Mouse (Mus musculus) neural tube, embryonic 11.5 days (tissue): ENCODE measurements around the gene Acp7. TPM values are rescaled to one million over a fixed set of nuclear protein-coding genes. Genes with fewer than 3 reads are reported as not detected.
A peak's percentile ranks its signal among the peaks of the same experiment; 100 is the strongest.
"Not testable (repeated sequence)": the region's sequence is repeated elsewhere in the genome, so short reads cannot be mapped to it uniquely, and the experiment has no call there.

Source experiments
- ATAC-seq: fragments of 200-750 bp; cut with Nextera tagmentation; 2 replicates; pipeline ENCODE4 v1.8.0; 2017; ENCODE audit warnings: moderate number of reproducible peaks, mild to moderate bottlenecking, moderate TSS enrichment, moderate library complexity; ENCODE audit not compliant: insufficient read depth, low FRiP score, low TSS enrichment
- DNase-seq: peaks from one replicate; pipeline ENCODE4 v3.0.0-alpha.2; 2015; ENCODE audit warnings: low spot score
- H3K27ac ChIP-seq: fragments of 300-500 bp; sonication (generic); 2 replicates; pipeline ENCODE4 v1.5.1; 2014; ENCODE audit warnings: low read depth, mild to moderate bottlenecking, low read length
- H3K27me3 ChIP-seq: fragments of 300-500 bp; sonication (generic); 2 replicates; pipeline ENCODE4 v1.6.1; 2014; ENCODE audit warnings: mild to moderate bottlenecking, low read length, mixed read lengths; ENCODE audit not compliant: control insufficient read depth, insufficient read depth
- H3K36me3 ChIP-seq: fragments of 300-500 bp; sonication (generic); 2 replicates; pipeline ENCODE4 v1.6.1; 2014; ENCODE audit warnings: mild to moderate bottlenecking, low read length, moderate library complexity, mixed read lengths; ENCODE audit not compliant: control insufficient read depth, insufficient read depth
- H3K4me1 ChIP-seq: fragments of 300-500 bp; sonication (generic); 2 replicates; pipeline ENCODE4 v1.6.1; 2014; ENCODE audit warnings: low read length, mixed read lengths; ENCODE audit not compliant: control insufficient read depth, insufficient read depth
- H3K4me2 ChIP-seq: fragments of 300-500 bp; sonication (generic); 2 replicates; pipeline ENCODE4 v1.6.1; 2014; ENCODE audit warnings: low read depth, mild to moderate bottlenecking, moderate library complexity
- H3K4me3 ChIP-seq: fragments of 300-500 bp; sonication (generic); 2 replicates; pipeline ENCODE4 v1.5.1; 2014; ENCODE audit warnings: low read depth, low read length
- H3K9ac ChIP-seq: fragments of 300-500 bp; sonication (generic); 2 replicates; pipeline ENCODE4 v1.6.1; 2014; ENCODE audit warnings: mild to moderate bottlenecking, low read length
- H3K9me3 ChIP-seq: fragments of 300-500 bp; sonication (generic); 2 replicates; pipeline ENCODE4 v1.6.1; 2016; ENCODE audit warnings: low read length; ENCODE audit not compliant: control insufficient read depth
- WGBS: fragments of 180-500 bp; shearing (Covaris S2); extraction: QIAGEN DNeasy Blood & Tissue Kit; methylation state at CpG from one replicate; pipeline ENCODE4 v1.1.7; 2014; 5-methylcytosine and 5-hydroxymethylcytosine counted together
- polyA plus RNA-seq: library from polyadenylated mRNA; unstranded; fragments of >200 nt; fragmentation: Nextera tagmentation; extraction: Ambion mirVana; gene quantifications from 2 replicates; pipeline ENCODE4 v1.2.1, GENCODE M21; 2014

The Acp7 gene
- polyA plus RNA-seq = not detected in 2 replicates

GRCm38 (mm10) chr7:28631073-28631472 lies at the start of gene Acp7:
Gene Acp7 (minus strand): TSS chr7:28631332.
- Histone ChIP-seq H3K27ac (no peak within 1 kb of the TSS), H3K4me3 (no peak within 1 kb of the TSS), H3K4me1 (0 out of 2 replicates have a peak, but pooled peaks cover 5% of the 10 kb centered on the region), H3K36me3 (no peaks in the 10 kb centered on the region), H3K9ac (no peak within 1 kb of the TSS), H3K4me2 (peak within 1 kb of the TSS; percentile 25; the same call in 1 of the 2 replicates), H3K9me3 (no peaks in the 10 kb centered on the region), H3K27me3 (peaks cover 28% of the 10 kb centered on the region)
- no peak for DNase-seq
- 26% methylated on average over 10 of the region's 10 CpGs for WGBS
- no peak for ATAC-seq

- H3K27me3 ChIP-seq = no peaks in the 10 kb centered on the region
Measured at GRCm38 (mm10) chr7:28677624-28678023, 46.5 kb upstream of the Acp7 start.

GRCm38 (mm10) chr7:28676811-28677541 lies 45.8 kb upstream of the Acp7 start:
- DNase-seq (no peak), ATAC-seq (no peak)
- H3K9ac ChIP-seq = no peak overlapping the region
- no peak overlapping the region for H3K27ac ChIP-seq
- WGBS = 84% methylated on average over 13 of the region's 13 CpGs
- H3K4me3 ChIP-seq = no peak overlapping the region
- H3K36me3 ChIP-seq = no peaks in the 10 kb centered on the region
- H3K9me3 ChIP-seq = no peaks in the 10 kb centered on the region
- no peak overlapping the region for H3K4me2 ChIP-seq
- H3K27me3 ChIP-seq = no peaks in the 10 kb centered on the region
- no peaks in the 10 kb centered on the region for H3K4me1 ChIP-seq

More at GRCm38 (mm10) chr7:28677624-28678023, 46.5 kb upstream of the Acp7 start:
- 88% methylated on average over 8 of the region's 8 CpGs for WGBS
- Histone ChIP-seq H3K4me3 (no peak overlapping the region), H3K4me1 (no peaks in the 10 kb centered on the region), H3K9me3 (no peaks in the 10 kb centered on the region), H3K36me3 (no peaks in the 10 kb centered on the region), H3K9ac (no peak overlapping the region), H3K4me2 (no peak overlapping the region), H3K27ac (no peak overlapping the region)
- ATAC-seq (no peak), DNase-seq (no peak)

GRCm38 (mm10) chr7:28675746-28676145 lies 44.6 kb upstream of the Acp7 start:
- no peak overlapping the region for H3K4me2 ChIP-seq
- no peaks in the 10 kb centered on the region for H3K36me3 ChIP-seq
- 47% methylated on average over 11 of the region's 11 CpGs for WGBS
- H3K9me3 ChIP-seq = no peaks in the 10 kb centered on the region
- DNase-seq = no peak
- no peaks in the 10 kb centered on the region for H3K27me3 ChIP-seq
- H3K4me3 ChIP-seq = no peak overlapping the region
- no peaks in the 10 kb centered on the region for H3K4me1 ChIP-seq
- no peak overlapping the region for H3K27ac ChIP-seq
- no peak overlapping the region for H3K9ac ChIP-seq
- no peak for ATAC-seq

- Histone ChIP-seq H3K27ac (no peak overlapping the region), H3K9me3 (no peaks in the 10 kb centered on the region), H3K36me3 (no peaks in the 10 kb centered on the region), H3K9ac (no peak overlapping the region), H3K27me3 (no peaks in the 10 kb centered on the region), H3K4me3 (no peak overlapping the region), H3K4me1 (no peaks in the 10 kb centered on the region), H3K4me2 (no peak overlapping the region)
- WGBS = 72% methylated on average over 9 of the region's 9 CpGs
- DNase-seq (no peak), ATAC-seq (no peak)
Measured at GRCm38 (mm10) chr7:28674994-28675393, 43.9 kb upstream of the Acp7 start.

GRCm38 (mm10) chr7:28672786-28673185 lies 41.7 kb upstream of the Acp7 start:
- H3K27ac ChIP-seq, H3K4me2 ChIP-seq, H3K36me3 ChIP-seq, H3K4me1 ChIP-seq, H3K27me3 ChIP-seq, DNase-seq, H3K9ac ChIP-seq, H3K4me3 ChIP-seq, ATAC-seq, H3K9me3 ChIP-seq: not testable (repeated sequence)
- 65% methylated on average over 5 of the region's 5 CpGs for WGBS

- Histone ChIP-seq H3K4me3 (no peak overlapping the region), H3K9ac (no peak overlapping the region), H3K4me1 (no peaks in the 10 kb centered on the region), H3K9me3 (no peaks in the 10 kb centered on the region), H3K4me2 (no peak overlapping the region), H3K27me3 (no peaks in the 10 kb centered on the region), H3K27ac (no peak overlapping the region), H3K36me3 (no peaks in the 10 kb centered on the region)
- DNase-seq = no peak
- ATAC-seq = no peak
- 91% methylated on average over 5 of the region's 5 CpGs for WGBS
Measured at GRCm38 (mm10) chr7:28672276-28672675, 41.1 kb upstream of the Acp7 start.

- no peak overlapping the region for H3K9ac ChIP-seq
- no peaks in the 10 kb centered on the region for H3K4me1 ChIP-seq
- no peak for DNase-seq
- H3K27ac ChIP-seq = no peak overlapping the region
- no peaks in the 10 kb centered on the region for H3K9me3 ChIP-seq
- H3K27me3 ChIP-seq = no peaks in the 10 kb centered on the region
- no peak overlapping the region for H3K4me3 ChIP-seq
- no peaks in the 10 kb centered on the region for H3K36me3 ChIP-seq
- 77% methylated on average over 4 of the region's 4 CpGs for WGBS
- H3K4me2 ChIP-seq = no peak overlapping the region
- no peak for ATAC-seq
Measured at GRCm38 (mm10) chr7:28671172-28671571, 40.0 kb upstream of the Acp7 start.
